Mouse (Mus musculus): ENCODE data around the gene Elmo2. TPM values are rescaled to one million over a fixed set of nuclear protein-coding genes. Genes with fewer than 3 reads are reported as not detected.

The Elmo2 gene
- polyA plus RNA-seq, 1 experiment from 2014 or later = 82.3 TPM

DNA sequence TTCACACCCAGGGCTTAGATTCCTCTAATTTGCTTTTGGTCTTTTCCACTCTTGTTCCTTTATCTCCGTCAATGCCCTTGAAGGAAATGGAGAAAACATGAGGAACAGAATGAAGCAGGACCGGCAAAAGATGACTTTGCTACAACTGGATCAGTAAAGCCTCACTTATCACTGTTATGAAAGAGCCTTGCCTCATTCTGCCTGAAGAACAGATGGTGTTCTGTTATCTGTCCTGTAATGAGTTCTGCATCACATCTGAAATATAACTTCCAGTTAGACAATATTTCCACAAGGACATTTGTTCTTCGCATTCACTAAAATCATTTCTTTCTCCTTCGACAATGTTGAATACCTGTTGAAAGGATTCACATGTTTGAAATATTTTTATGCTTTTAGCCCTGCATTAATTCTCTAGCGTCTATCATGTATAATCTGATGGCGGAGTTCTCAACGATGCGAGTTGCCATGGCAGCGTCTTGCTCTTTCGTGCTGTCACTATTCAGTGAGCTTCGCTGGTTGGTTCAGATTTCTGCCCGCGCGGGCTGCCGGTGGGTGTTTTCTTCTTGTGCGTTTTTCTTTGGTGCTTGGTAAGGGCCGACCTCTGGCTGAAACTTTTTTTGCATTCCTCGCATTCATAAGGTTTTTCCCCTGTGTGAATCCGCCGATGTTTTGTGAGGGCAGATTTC is 25.7 kb upstream of the Elmo2 start:
- Histone ChIP-seq H3K4me1 (peaks cover 8% of the 10 kb centered on the region; the same call in 1 of the 2 replicates), H3K4me3 (replicated peaks) (no peak overlapping the region), H3K9me3 (replicated peaks) (0 out of 2 replicates have a peak, but pooled peaks cover 5% of the 10 kb centered on the region), H3K4me2 (no peak overlapping the region), H3K27me3 (no peaks in the 10 kb centered on the region), H3K9ac (no peak overlapping the region), H3K36me3 (no peaks in the 10 kb centered on the region), H3K27ac (no peak overlapping the region)
- 91% methylated on average over 20 of the region's 20 CpGs for WGBS
- no peak for ATAC-seq (replicated peaks; ENCODE audit: low FRiP score)

- peaks cover 8% of the 10 kb centered on the region; the same call in 1 of the 2 replicates for H3K4me1 ChIP-seq
- no peaks in the 10 kb centered on the region for H3K36me3 ChIP-seq
- H3K9ac ChIP-seq = no peak overlapping the region
- 17% methylated on average over 8 of the region's 8 CpGs for WGBS
- peak overlapping the region; percentile 31; the same call in 1 of the 2 replicates for H3K4me2 ChIP-seq
- ATAC-seq (replicated peaks; ENCODE audit: low FRiP score) = 0 out of 2 replicates have a peak, but pooled peaks have one; percentile 73
- H3K27me3 ChIP-seq = no peaks in the 10 kb centered on the region
- no peak overlapping the region for H3K4me3 ChIP-seq (replicated peaks)
- 0 out of 2 replicates have a peak, but pooled peaks cover 5% of the 10 kb centered on the region for H3K9me3 ChIP-seq (replicated peaks)
- H3K27ac ChIP-seq = no peak overlapping the region
These were observed 23.2 kb upstream of the Elmo2 start for GRCm38 (mm10) chr2:165349466-165349865.

GRCm38 (mm10) chr2:165346180-165346579 is 19.9 kb upstream of the Elmo2 start:
- Histone ChIP-seq H3K4me1 (peaks cover 8% of the 10 kb centered on the region; the same call in 1 of the 2 replicates), H3K4me3 (replicated peaks) (no peak overlapping the region), H3K9me3 (replicated peaks) (no peaks in the 10 kb centered on the region), H3K4me2 (no peak overlapping the region), H3K9ac (no peak overlapping the region), H3K27me3 (no peaks in the 10 kb centered on the region), H3K36me3 (no peaks in the 10 kb centered on the region), H3K27ac (no peak overlapping the region)
- WGBS = 91% methylated on average over 5 of the region's 5 CpGs
- no peak for ATAC-seq (replicated peaks; ENCODE audit: low FRiP score)

GRCm38 (mm10) chr2:165337191-165337590 is 10.9 kb upstream of the Elmo2 start:
- H3K27ac ChIP-seq = no peak overlapping the region
- no peak overlapping the region for H3K9ac ChIP-seq
- H3K36me3 ChIP-seq = no peaks in the 10 kb centered on the region
- H3K9me3 ChIP-seq (replicated peaks) = no peaks in the 10 kb centered on the region
- 20% methylated on average over 3 of the region's 3 CpGs for WGBS
- H3K4me2 ChIP-seq = no peak overlapping the region
- peaks cover 10% of the 10 kb centered on the region for H3K4me1 ChIP-seq
- H3K27me3 ChIP-seq = no peaks in the 10 kb centered on the region
- H3K4me3 ChIP-seq (replicated peaks) = no peak overlapping the region
- ATAC-seq (replicated peaks; ENCODE audit: low FRiP score) = no peak

GRCm38 (mm10) chr2:165332610-165333210 is 6.4 kb upstream of the Elmo2 start:
- Histone ChIP-seq H3K4me3 (replicated peaks) (no peak overlapping the region), H3K27ac (no peak overlapping the region), H3K9me3 (replicated peaks) (0 out of 2 replicates have a peak, but pooled peaks cover 5% of the 10 kb centered on the region), H3K4me2 (no peak overlapping the region), H3K27me3 (no peaks in the 10 kb centered on the region), H3K9ac (no peak overlapping the region), H3K36me3 (no peaks in the 10 kb centered on the region), H3K4me1 (peaks cover 10% of the 10 kb centered on the region)
- no peak for ATAC-seq (replicated peaks; ENCODE audit: low FRiP score)
- 53% methylated on average over 14 of the region's 14 CpGs for WGBS

DNA sequence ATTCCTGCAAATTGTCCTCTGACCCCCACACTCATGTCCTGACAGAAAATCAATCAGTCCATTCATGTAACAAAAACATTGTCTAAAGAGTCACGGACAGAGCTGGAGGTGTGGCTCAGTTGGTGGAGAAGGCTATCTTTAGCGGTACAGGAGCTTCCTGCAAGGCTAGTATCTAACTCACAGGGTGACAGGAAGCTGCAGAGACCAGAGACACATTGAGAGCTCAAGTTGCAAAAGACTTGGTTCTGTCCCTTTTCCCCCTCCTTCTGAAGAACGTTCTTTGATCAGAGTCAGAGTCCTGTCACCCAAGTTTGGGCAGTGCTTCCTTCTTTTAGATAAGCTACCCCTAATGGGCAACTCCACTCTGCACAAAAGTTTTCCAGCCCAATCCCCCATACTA is 3.4 kb upstream of the Elmo2 start:
- 35% methylated on average over 3 of the region's 3 CpGs for WGBS
- no peak for ATAC-seq (replicated peaks; ENCODE audit: low FRiP score)
- no peak overlapping the region for H3K4me3 ChIP-seq (replicated peaks)

GRCm38 (mm10) chr2:165328746-165329145 is 2.5 kb upstream of the Elmo2 start:
- no peak overlapping the region for H3K4me2 ChIP-seq
- 72% methylated on average over 5 of the region's 5 CpGs for WGBS
- no peaks in the 10 kb centered on the region for H3K36me3 ChIP-seq
- no peak for ATAC-seq (replicated peaks; ENCODE audit: low FRiP score)
- H3K4me3 ChIP-seq (replicated peaks) = no peak overlapping the region
- no peak overlapping the region for H3K27ac ChIP-seq
- H3K27me3 ChIP-seq = no peaks in the 10 kb centered on the region
- no peak overlapping the region for H3K9ac ChIP-seq
- H3K4me1 ChIP-seq = peaks cover 31% of the 10 kb centered on the region
- H3K9me3 ChIP-seq (replicated peaks) = 0 out of 2 replicates have a peak, but pooled peaks cover 5% of the 10 kb centered on the region

More for the DNA sequence above, 3.4 kb upstream of the Elmo2 start:
- Histone ChIP-seq H3K27ac (no peak overlapping the region), H3K9me3 (replicated peaks) (0 out of 2 replicates have a peak, but pooled peaks cover 5% of the 10 kb centered on the region), H3K9ac (no peak overlapping the region), H3K27me3 (no peaks in the 10 kb centered on the region), H3K36me3 (no peaks in the 10 kb centered on the region), H3K4me1 (peaks cover 21% of the 10 kb centered on the region), H3K4me2 (no peak overlapping the region)

DNA sequence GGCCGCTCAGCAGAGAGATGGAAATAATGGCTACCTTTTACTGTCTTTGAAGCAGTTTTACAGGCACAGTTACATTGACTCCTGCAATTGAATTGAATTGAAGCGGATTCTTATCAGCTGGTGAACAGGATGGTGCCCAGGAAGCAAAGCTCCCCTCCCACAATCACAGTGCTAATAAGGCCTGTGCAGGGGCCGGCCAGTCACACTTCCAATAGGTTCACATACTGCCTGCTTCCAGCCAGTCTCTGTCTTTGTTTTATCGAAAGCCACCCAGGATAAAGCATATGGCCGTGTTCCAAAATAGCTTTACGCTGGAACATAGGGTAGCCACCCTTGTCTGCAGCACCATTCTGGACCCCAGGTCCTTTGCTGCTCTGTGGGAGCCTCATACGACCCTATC is 1.1 kb upstream of the Elmo2 start:
- Histone ChIP-seq H3K4me1 (peaks cover 44% of the 10 kb centered on the region), H3K9me3 (replicated peaks) (0 out of 2 replicates have a peak, but pooled peaks cover 5% of the 10 kb centered on the region), H3K9ac (no peak overlapping the region), H3K27me3 (no peaks in the 10 kb centered on the region), H3K4me2 (peak overlapping the region; percentile 94), H3K36me3 (no peaks in the 10 kb centered on the region), H3K27ac (peak overlapping the region; percentile 83; the same call in 1 of the 2 replicates), H3K4me3 (replicated peaks) (peak overlapping the region; percentile 88)
- ATAC-seq (replicated peaks; ENCODE audit: low FRiP score) = no peak
- 43% methylated on average over 7 of the region's 7 CpGs for WGBS

- under 1% methylated on average over 30 of the region's 30 CpGs for WGBS
- peak overlapping the region; percentile 91 for H3K9ac ChIP-seq
- peak overlapping the region; percentile 88 for H3K4me3 ChIP-seq (replicated peaks)
- peak overlapping the region; percentile 64 for H3K27ac ChIP-seq
- ATAC-seq (replicated peaks; ENCODE audit: low FRiP score) = peak; percentile 40
- H3K9me3 ChIP-seq (replicated peaks) = no peaks in the 10 kb centered on the region
- H3K27me3 ChIP-seq = no peaks in the 10 kb centered on the region
- peaks cover 61% of the 10 kb centered on the region for H3K4me1 ChIP-seq
- no peaks in the 10 kb centered on the region for H3K36me3 ChIP-seq
- peak overlapping the region; percentile 94 for H3K4me2 ChIP-seq
These were observed 567 bp downstream of the Elmo2 start for GRCm38 (mm10) chr2:165325521-165326303.

DNA sequence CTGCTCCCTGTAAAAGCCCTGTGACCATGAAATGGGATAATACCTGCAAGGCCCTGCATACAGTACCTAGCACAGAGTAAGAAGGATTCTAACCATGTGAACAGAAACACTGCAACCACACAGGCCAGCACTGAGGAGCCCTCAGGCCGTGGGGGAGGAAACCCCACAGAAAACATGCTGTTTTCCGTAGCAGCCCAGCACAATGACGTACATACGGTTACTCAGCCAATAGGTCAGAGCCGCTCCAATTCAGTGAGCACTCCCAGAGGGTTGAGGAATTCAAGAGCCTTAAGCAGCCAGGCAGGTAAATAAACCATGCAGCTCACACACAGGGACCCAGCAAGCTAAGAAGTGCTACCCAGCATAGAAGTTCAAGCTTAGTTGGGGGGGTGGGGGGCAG is 2.4 kb downstream of the Elmo2 start:
- 0 out of 2 replicates have a peak, but pooled peaks have one; percentile 6 for ATAC-seq (replicated peaks; ENCODE audit: low FRiP score)
- Histone ChIP-seq H3K27me3 (no peaks in the 10 kb centered on the region), H3K4me1 (peaks cover 77% of the 10 kb centered on the region), H3K4me2 (peak overlapping the region; percentile 94), H3K9me3 (replicated peaks) (no peaks in the 10 kb centered on the region), H3K27ac (peak overlapping the region; percentile 64), H3K36me3 (no peaks in the 10 kb centered on the region), H3K9ac (no peak overlapping the region), H3K4me3 (replicated peaks) (peak overlapping the region; percentile 1; the same call in 1 of the 2 replicates)
- 22% methylated on average over 5 of the region's 5 CpGs for WGBS

DNA sequence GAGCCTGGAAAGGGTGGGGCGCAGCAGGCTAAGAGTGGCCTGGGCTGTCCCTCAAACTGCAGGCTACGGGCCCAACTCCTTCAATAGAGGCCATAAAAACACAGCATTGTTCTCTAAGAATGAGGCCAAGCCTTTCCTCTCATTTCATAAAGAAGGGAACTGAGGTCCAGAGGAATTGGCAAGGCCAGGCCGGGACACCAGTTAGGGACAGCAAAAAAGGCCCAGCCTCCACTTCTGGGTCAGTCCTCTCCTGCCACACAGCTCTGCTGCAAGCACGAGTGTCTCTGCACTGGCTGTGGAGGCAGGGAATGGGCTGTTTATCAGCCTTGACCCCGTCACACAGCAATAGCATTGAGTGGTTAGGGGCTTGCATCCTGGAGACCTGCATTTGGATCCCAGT is 2.8 kb downstream of the Elmo2 start:
- peak overlapping the region; percentile 94 for H3K4me2 ChIP-seq
- no peaks in the 10 kb centered on the region for H3K36me3 ChIP-seq
- H3K27me3 ChIP-seq = no peaks in the 10 kb centered on the region
- no peak overlapping the region for H3K9ac ChIP-seq
- H3K27ac ChIP-seq = peak overlapping the region; percentile 64
- H3K4me3 ChIP-seq (replicated peaks) = no peak overlapping the region
- peaks cover 82% of the 10 kb centered on the region for H3K4me1 ChIP-seq
- H3K9me3 ChIP-seq (replicated peaks) = no peaks in the 10 kb centered on the region
- no peak for ATAC-seq (replicated peaks; ENCODE audit: low FRiP score)
- 65% methylated on average over 5 of the region's 5 CpGs for WGBS
